Mouse (Mus musculus): ENCODE measurements around the gene Kif16b.

- TF ChIP-seq CTCF (IDR thresholded peaks at IDR 0.05), result no peak
- no peak for TF ChIP-seq EP300 (IDR thresholded peaks at IDR 0.05)
These were observed 213.3 kb downstream of the Kif16b start for GRCm38 (mm10) chr2:142687936-142688514.

Measured in lung, postnatal 0 days (tissue).